Comparison of ENCODE assay signal across 10 mouse cellular contexts in the genomic region with DNA sequence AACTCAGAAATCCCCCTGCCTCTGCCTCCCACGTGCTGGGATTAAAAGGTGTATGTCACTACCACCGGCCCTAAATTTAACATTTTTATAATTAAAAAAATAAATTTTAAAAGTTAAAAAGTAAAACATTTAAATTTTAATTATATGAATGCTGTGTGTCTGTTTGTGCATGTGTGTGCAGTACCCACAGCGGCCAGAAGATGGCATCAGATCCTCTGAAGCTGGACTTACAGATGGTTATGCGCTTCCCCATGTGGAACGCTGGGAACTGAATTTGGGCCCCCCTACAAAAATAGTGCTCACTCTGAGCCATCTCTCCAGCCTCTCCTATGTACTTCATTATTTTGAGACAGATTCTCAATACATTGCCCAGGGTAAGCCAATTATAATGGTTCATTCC. TPM values are rescaled to one million over a fixed set of nuclear protein-coding genes. Genes with fewer than 3 reads are reported as not detected.
A peak's percentile ranks its signal among the peaks of the same experiment; 100 is the strongest.
DNase-seq lines count a peak whose midpoint lies in the region; TF ChIP-seq lines count a peak whose summit lies in the region.
"Had no signal": no experiment of that assay in that cellular context is flagged by ENCODE, and none has a peak within 500 bp of the region (broad histone marks: within the 10 kb centered on the region; RNA-seq: fewer than 3 reads in every experiment).

No protein-coding gene starts in this region.

- no peak for TF ChIP-seq POLR2A in testis, adult 2 months (IDR thresholded peaks at IDR 0.05; ENCODE audit: control insufficient read depth, low read depth, low read length)

- peak; percentile 29 for DNase-seq in adrenal gland, postnatal 14 days
- DNase-seq in adrenal gland, adult 8-10 months: no peak
- peak; percentile 11 for DNase-seq in left cerebral cortex, postnatal 4 days
- DNase-seq in left cerebral cortex, adult 9 months (ENCODE audit: low spot score in 2 of 2): no peak
- peak; percentile 55 for DNase-seq in induced T-regulatory cell, adult 2 months (ENCODE audit: low read depth)
- no peak for DNase-seq in adrenal gland, adult (ENCODE audit: inconsistent age in 2 of 2, low spot score in 1 of 2)
- DNase-seq in adrenal gland, adult 2 months: no peak
- DNase-seq: cerebellum, adult 8-10 months had no signal

- H3K4me1 ChIP-seq in testis, adult 2 months (ENCODE audit: control insufficient read depth, insufficient read depth, low read length): no peaks in the 10 kb centered on the region

- intact Hi-C loops in left cerebral cortex, postnatal 4 days (cut with DNase I): no loop called here

- peaks cover 5% of the 10 kb centered on the region for H3K36me3 ChIP-seq in testis, adult 2 months (ENCODE audit: control insufficient read depth, insufficient read depth, low read length)

- H3K27me3 ChIP-seq in testis, adult 2 months (ENCODE audit: control insufficient read depth, insufficient read depth, low read length): no peaks in the 10 kb centered on the region

- H3K4me3 ChIP-seq in testis, adult 2 months (ENCODE audit: control insufficient read depth, low read depth, low read length): no peak overlapping the region
- H3K4me3 ChIP-seq: megakaryocyte, embryonic 14.5 days had no signal

- peak; percentile 35; the same call in 1 of the 2 replicates for TF ChIP-seq CTCF in testis, adult 2 months (IDR thresholded peaks at IDR 0.05; ENCODE audit: control insufficient read depth, insufficient read depth, insufficient replicate concordance, low read depth, low read length)

- H3K27ac ChIP-seq in testis, adult 2 months (ENCODE audit: control insufficient read depth, insufficient read depth, low read depth, low read length): no peak overlapping the region

RNA-seq across cellular contexts. Expression of a gene that starts 14.2 kb away (rescaled TPM):
- 1.1 and 1.3 TPM in 2 replicates for total RNA-seq in adrenal gland, postnatal 14 days (2021)
- 1 to 10 TPM; 1.4 to 3.6 (median 1.7) TPM for total RNA-seq in adrenal gland, adult 8-10 months (2022)
- 1 to 10 TPM; 3.3 to 3.6 TPM for total RNA-seq in left cerebral cortex, postnatal 4 days (2021)
- 122 and 131 TPM in 2 replicates for polyA plus RNA-seq in testis, adult 2 months (2012; rRNA removed)
- 1 to 10 TPM in 1 of 2 experiments, under 1 TPM in 1; 0.86 to 1.3 TPM for total RNA-seq in adrenal gland, adult 2 months (2021)
- 0.27 and 0.47 TPM in 2 replicates for polyA plus RNA-seq in adrenal gland, adult 2 months (2012; rRNA removed)

RNA-seq across cellular contexts. Expression of a gene that starts 14.4 kb away (rescaled TPM):
- 12.7 and 12.9 TPM in 2 replicates for total RNA-seq in adrenal gland, postnatal 14 days (2021)
- total RNA-seq in adrenal gland, adult 8-10 months (2022): 10 to 100 TPM; 10.8 to 15.1 (median 12.6) TPM
- total RNA-seq in left cerebral cortex, postnatal 4 days (2021): 10 to 100 TPM; 48.9 to 52.4 TPM
- polyA plus RNA-seq in testis, adult 2 months (2012; rRNA removed): 11.5 TPM in 2 replicates
- 10 to 100 TPM in 1 of 2 experiments, 1 to 10 TPM in 1; 9.7 to 13.4 TPM for total RNA-seq in adrenal gland, adult 2 months (2021)
- polyA plus RNA-seq in adrenal gland, adult 2 months (2012; rRNA removed): 8.7 and 9.4 TPM in 2 replicates

RNA-seq across cellular contexts. Expression of a gene that starts 41.5 kb away (rescaled TPM):
- 80.3 and 88.2 TPM in 2 replicates for total RNA-seq in adrenal gland, postnatal 14 days (2021)
- total RNA-seq in adrenal gland, adult 8-10 months (2022): 10 to 100 TPM; 62.3 to 89.1 (median 69.2) TPM
- 10 to 100 TPM; 96.2 to 99.1 TPM for total RNA-seq in left cerebral cortex, postnatal 4 days (2021)
- 33.1 and 34.8 TPM in 2 replicates for polyA plus RNA-seq in testis, adult 2 months (2012; rRNA removed)
- 10 to 100 TPM; 49.1 to 75.8 TPM for total RNA-seq in adrenal gland, adult 2 months (2021)
- 23.3 and 25.9 TPM in 2 replicates for polyA plus RNA-seq in adrenal gland, adult 2 months (2012; rRNA removed)

Comparison
In these comparisons a context has a peak if more than half of its experiments do, and no peak if none do; other contexts are left out.
1. DNase-seq: peak in adrenal gland, postnatal 14 days (single experiment), left cerebral cortex, postnatal 4 days (single experiment) and induced T-regulatory cell, adult 2 months (single experiment); none in adrenal gland, adult 8-10 months (single experiment), left cerebral cortex, adult 9 months (0 of 2), adrenal gland, adult (0 of 2) and adrenal gland, adult 2 months (single experiment).